Mouse (Mus musculus): ENCODE measurements around the gene Ubash3b.

The Ubash3b gene

DNA sequence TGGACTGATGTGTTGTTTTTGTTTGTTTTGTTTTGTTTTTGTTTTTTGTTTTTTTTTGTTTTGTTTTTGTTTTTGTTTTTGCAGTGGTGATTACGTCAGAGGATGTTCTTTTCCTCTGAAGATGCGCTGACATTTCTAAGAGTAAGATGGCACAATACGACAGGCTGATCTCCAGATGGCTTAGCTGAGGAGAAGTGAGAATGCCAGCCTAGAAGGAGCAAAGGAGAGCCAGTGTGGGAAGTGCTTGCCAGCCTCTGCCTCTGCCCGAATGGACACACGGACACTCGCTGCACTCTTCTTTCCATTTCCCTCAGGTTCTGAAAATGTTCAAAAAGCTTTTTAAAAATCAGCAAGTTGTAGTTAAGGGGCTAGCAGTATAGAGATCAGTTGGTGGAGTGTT is 6.7 kb upstream of the Ubash3b start:
- no peak for DNase-seq (ENCODE audit: low read depth, low spot score)

DNA sequence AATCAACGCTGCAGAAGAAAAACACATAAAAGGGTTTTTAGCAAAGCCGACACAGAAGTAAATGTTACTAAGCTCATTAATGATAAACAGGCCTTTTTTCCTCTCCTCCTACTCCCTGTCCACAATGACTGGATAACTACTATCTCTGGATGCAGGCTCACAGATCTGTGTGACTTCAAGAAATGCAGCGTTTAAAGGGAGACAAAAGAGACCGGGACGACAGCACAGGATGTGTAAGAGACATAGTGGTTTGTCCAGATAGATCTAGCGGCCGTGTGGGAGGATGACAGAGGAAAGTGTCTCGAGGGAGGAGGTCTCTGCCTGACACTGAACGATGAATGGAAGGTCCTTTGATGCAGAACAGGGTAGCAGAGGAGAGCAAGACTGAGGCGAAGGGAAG is 5.4 kb upstream of the Ubash3b start:
- DNase-seq (ENCODE audit: low read depth, low spot score) = no peak

DNA sequence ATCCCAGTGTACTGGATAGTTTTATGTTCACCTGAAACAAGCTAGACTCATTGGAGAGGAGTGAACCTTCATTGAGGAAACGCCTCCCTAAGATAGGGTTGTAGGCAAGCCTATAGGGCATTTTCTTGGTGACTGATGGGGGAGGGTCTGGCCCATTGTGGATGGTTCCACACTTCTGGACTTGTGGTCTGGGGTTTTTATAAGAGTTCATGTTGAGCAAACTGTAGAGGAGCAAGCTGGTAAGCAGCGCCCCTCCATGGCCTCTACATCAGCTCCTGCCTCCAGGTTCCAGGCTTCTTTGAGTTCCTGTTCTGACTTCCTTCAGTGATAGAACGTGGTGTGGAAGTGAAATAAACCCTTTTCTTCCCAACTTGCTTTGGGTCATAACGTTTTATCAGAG is 866 bp upstream of the Ubash3b start:
- no peak for DNase-seq (ENCODE audit: low read depth, low spot score)

GRCm38 (mm10) chr9:41160536-41161176 is 841 bp downstream of the Ubash3b start:
- peak; percentile 70 for DNase-seq (ENCODE audit: low read depth, low spot score)

GRCm38 (mm10) chr9:41159223-41159622 is 2.3 kb downstream of the Ubash3b start:
- DNase-seq (ENCODE audit: low read depth, low spot score) = no peak

DNA sequence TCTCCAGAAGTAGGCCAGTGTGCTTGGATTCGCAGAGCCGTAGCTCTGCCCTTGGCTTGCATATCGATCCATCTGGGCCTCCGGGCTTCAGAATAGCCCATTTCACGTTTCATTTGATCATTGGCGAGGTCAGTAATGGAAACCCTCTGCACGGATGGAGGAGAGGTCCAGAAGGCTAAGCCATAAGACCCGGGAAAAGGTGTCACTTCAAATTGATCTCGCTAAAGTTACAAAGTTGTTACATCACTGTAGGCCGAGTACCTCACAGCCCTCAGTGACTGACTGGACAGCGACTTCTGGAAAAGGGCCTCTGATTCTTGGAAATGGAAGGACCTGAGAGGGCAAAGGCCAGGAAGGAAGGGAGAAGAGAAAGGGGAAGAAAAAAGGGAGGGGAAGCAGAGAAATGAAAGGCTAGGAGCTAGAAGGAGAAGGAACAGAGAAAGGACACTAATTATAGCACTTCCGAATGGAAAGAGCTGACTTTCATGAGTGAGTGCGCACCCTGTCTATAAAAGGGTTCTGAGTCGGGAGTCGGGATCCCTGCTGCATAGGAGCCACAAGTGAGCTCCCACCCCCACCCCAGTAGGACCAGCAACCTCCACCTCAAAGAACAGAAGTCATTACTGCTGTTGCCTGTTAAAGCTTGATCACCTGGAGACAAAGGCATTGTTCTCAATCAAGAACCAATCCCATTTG is 3.5 kb downstream of the Ubash3b start:
- no peak for DNase-seq (ENCODE audit: low read depth, low spot score)

DNA sequence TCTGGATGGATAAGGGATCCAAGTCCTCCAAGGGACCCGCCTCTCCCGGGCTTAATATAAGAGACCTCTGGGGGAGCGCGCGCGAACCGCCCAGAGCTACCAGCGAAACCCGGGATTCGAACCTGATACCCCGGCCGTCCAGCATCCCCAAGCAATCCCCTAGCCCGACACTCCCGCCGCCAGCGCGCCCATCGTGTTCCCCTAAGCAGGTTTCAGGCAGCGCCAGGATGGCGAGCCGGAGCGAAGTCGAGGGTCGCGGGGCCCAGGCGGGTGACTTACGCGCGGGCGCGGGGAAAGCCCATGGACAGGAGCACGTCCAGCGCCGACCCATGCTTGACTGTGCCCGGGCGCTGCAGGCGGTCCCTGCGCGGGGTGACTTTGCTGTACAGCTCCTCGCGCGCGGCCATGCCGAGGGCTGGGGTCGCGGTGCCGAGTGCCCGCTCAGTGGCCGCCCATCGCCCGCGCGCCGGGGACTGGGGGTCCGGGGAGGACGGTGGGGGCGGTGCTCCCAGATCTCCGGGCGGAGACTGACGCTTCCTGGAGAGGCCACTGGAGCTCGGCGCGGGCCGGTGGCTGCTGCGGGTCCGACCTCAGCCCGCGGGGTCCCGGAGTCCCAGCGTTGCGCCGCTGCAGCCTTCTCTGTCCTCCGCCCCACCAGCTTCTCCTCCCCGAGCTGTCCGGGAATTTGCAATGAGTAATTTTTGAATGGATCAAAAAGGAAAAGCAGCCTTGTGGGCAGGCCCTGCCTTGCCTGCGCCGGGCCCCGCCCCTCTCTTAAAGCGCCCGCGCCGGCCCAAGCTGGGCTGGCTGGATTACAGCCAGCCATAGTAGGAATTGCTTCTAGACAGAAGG is 4.3 kb downstream of the Ubash3b start:
- DNase-seq (ENCODE audit: low read depth, low spot score) = no peak

DNA sequence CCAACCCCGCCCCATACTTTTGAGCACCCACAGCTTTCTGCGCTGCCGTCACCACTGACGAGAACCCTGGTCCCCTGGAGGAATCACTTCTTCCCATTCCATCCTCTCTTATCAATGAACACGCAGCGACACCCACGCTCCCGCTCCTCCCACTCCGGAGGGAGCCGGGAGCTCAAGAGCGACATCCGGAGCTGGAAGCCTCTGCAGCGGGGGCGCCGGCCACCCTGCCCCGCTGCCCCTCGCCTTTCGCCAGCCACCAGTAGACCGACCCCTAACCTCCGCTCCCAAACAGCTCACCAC is 4.8 kb downstream of the Ubash3b start:
- no peak for DNase-seq (ENCODE audit: low read depth, low spot score)

- no peak for DNase-seq (ENCODE audit: low read depth, low spot score)
These were observed 5.3 kb downstream of the Ubash3b start for GRCm38 (mm10) chr9:41156006-41156719.

DNA sequence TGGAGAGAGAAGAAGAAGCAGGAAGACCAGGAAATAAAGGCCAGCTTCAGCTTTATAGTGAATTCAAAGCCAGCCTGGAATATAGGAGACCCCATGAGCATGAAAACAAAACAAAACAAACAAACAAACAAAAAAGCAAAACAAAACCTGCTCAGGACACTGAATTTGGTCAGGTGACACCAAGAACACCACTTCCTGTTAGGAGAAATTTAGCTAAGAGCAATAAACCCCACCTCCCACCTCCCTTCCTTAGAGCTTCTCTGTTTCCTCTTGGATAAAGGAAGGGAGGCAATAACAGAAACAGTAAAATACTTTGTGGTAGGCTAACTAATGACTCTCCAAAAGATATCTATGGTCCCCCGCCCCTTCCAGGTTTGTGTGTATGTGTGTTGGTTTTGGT is 7.5 kb downstream of the Ubash3b start:
- DNase-seq (ENCODE audit: low read depth, low spot score) = no peak

DNA sequence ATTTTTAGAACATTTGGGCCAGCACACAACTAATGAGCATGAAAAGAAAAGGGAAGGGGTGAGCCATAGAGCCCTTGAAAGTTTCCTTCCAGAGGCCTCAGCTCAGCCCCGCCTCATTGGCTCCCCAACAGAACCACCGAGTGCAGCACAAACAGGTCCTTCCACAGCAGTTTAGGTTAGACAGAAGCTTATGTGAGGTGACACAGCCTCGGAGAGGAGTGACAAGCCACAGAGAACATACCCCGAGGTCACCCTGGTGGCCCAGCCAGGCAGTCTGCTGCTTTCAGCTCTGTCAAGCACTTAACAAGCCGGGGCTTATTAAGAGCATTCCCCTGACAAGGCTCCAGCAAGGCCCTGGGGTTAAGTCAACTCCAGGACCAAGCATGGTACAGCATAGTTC is 8.4 kb downstream of the Ubash3b start:
- DNase-seq (ENCODE audit: low read depth, low spot score) = no peak

- no peak for DNase-seq (ENCODE audit: low read depth, low spot score)
These were observed 10.0 kb downstream of the Ubash3b start for GRCm38 (mm10) chr9:41151491-41151890.

GRCm38 (mm10) chr9:41149896-41150295 is 11.6 kb downstream of the Ubash3b start:
- DNase-seq (ENCODE audit: low read depth, low spot score) = no peak

GRCm38 (mm10) chr9:41149079-41149676 is 12.3 kb downstream of the Ubash3b start:
- DNase-seq (ENCODE audit: low read depth, low spot score) = no peak

DNA sequence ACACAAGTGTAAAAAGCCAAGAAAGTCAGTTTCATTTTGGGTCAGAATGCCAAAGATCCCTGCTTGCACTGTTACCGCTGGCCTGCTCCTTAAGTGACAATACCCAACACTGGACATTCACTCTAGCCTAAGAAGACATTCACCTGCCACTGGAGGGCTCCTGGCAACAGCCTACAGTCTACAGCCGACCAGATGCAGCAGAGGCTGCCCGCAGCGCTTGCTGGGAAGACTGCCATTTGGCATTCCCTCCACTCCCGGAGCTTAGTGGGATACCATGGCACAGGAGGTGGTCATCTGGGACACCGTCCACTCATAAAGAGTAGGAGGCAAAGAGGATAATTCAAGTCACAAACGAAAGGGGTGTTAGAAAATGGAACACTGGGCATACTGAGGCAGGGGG is 12.9 kb downstream of the Ubash3b start:
- no peak for DNase-seq (ENCODE audit: low read depth, low spot score)

DNA sequence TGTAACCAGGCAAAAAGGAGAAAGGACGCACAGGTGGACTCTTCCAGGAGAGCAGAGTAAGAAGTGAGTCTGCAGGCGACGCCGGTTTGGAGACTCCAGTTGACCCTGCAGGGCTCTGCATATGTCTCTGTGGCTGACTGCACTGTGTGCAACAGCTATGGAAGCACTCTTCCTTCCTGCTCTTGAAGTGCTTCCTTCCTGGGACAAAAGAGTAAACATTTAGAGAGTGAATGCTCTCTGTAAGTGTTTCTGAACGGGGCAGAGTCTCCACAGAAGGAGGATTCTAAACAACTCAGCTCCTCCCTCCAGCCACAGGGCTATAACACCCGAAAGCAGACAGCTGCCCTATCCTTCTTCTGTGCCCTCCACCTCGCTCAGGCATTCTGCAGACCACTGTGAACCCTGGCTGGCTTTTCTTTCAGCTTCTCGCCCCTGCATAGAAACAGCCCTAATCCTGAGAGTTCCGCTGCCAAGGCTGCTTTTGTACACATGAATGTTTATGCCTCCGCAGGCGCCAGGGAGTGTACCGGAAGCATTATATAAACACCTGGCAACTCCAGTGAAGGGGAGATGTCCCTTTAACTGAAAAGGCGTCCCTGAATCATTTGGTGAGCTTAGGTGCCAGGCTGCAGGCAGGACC is 14.2 kb downstream of the Ubash3b start:
- no peak for DNase-seq (ENCODE audit: low read depth, low spot score)

GRCm38 (mm10) chr9:41143825-41144224 is 17.7 kb downstream of the Ubash3b start:
- DNase-seq (ENCODE audit: low read depth, low spot score) = no peak

DNA sequence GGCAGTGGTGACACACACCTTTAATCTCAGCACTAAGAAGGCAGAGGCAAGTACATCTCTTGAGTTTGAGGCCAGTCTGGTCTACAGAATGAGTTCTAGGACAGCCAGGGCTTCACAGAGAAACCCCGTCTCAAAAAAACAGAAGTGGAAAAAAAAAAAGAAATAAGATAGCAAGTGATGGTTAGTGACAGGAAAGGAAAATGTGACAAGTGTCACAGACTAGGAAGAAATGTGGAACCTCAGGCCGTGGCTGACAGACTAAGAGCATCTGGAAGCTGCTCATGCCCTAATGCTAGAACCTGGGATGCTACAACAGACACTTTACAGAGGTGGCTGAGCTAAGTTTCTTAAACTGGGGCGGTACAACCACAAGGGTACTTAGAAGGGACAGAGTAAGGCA is 18.4 kb downstream of the Ubash3b start:
- DNase-seq (ENCODE audit: low read depth, low spot score) = no peak

GRCm38 (mm10) chr9:41141026-41141425 is 20.5 kb downstream of the Ubash3b start:
- DNase-seq (ENCODE audit: low read depth, low spot score) = no peak

DNA sequence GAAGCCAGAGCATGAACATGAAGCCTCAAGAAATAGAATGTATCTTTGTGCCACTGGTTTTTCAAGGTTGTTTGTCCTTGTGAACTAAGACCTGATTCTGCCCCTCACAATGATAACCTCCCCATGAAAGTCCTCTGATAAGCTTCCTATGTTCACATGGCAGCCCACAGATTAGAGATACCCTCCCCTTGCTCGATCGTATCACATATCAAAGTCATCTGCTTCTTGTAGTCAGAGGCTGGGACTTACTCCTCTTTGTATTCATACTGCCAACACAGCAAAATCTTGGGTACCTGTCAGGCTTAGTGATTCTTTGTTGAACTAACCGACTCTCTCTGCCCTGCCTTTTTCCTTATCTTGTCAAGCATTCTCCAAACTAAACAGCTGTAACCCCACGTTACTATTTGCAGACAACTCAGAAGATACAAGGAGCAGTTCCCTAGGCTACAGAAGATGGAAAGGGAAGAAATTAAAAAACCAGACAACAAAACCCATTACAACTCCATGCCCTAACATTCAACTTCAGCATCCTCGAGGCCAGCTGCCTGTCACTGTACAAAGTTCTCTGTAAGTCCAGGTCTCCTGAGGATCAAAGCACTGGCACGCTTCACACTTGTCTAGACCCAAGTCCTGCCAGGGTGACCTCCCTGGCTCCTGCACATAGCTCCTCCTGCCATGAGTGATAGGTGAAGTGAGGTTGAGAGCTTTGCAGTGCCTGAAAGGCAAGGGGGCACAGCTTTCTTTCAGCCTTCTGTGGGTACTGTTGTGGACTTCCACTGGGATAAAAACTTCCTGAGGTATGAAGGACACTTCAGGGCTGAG is 22.3 kb downstream of the Ubash3b start:
- DNase-seq (ENCODE audit: low read depth, low spot score) = no peak
